Mouse (Mus musculus): ENCODE results near the gene Lrrtm3.

DNA sequence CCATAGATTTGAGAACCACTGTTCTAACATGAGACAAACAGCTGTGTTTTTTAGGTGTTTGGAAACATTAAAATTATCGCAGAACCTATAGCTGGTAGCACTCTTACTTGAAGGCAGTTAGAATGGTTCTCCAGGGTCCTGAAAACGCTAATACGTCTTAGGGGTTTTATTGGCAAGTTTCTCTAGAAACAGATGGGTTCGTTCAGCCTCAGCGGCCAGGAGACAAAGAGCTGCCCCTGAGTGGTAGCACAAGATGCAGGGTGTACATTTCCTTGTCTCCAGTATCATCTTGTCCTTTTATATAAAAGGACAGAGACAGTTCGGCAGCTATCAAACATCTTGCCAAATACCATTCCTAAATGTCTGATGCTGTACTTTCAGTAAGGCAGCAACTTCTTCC, 40.1 kb downstream of the Lrrtm3 start:
- no peak for TF ChIP-seq CTCF (IDR thresholded peaks at IDR 0.05; ENCODE audit: extremely low read depth, insufficient read depth, low read length)
- TF ChIP-seq POLR2A (IDR thresholded peaks at IDR 0.05; ENCODE audit: extremely low read depth, insufficient read depth, low read length): no peak
